Mouse (Mus musculus) CD4-positive, CD25-positive, alpha-beta regulatory T cell (primary cell): Measurements from ENCODE around the gene Slc25a45. TPM values are rescaled to one million over a fixed set of nuclear protein-coding genes. Genes with fewer than 3 reads are reported as not detected.

Experiments used
- polyA plus RNA-seq: library from polyadenylated mRNA; unstranded; fragments of 100-300 nt; shearing (Covaris generic); gene quantifications from one replicate; pipeline ENCODE4 v1.2.1, GENCODE M21; 2017

Gene Slc25a45
- polyA plus RNA-seq: 41.9 TPM

DNA sequence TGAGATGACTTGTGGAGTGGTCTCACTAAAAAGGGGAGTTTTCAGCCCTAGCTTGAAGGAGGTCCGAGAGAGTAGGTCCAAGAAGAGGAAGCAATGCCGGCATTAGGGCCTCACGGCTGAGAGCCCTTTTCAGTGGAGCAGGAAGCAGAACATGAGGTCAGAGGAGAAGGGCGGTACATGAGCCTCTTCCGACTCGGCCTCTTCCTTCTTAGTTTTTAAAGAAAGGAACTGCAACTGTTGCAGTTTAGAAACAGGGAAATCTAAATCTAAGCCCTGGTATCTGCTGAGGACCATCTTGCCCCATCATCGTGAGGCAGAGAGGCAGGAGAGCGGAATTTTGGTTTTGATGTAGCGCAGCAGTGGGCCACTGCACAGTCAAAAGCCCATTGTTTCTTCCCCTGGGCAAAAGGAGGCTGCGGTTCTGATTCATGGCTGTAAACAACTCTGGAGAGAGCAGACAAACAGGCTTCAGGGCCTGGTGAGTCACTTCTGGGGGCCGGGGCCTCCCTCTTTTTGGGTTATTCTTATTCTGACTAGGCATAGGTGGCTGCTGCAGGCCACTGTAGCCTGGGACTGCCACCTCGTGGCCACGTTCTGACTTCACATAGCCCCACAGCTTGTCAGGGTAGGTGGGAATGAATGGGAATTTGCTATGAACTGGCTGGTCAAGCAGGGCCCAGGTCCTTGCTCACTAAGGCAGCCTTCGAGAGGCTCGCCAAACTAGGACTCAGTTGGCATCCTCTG lies at the start of gene Slc25a45:
Gene Slc25a45, plus strand, starts transcription at position 191 of the 744 bp plus-strand sequence.

DNA sequence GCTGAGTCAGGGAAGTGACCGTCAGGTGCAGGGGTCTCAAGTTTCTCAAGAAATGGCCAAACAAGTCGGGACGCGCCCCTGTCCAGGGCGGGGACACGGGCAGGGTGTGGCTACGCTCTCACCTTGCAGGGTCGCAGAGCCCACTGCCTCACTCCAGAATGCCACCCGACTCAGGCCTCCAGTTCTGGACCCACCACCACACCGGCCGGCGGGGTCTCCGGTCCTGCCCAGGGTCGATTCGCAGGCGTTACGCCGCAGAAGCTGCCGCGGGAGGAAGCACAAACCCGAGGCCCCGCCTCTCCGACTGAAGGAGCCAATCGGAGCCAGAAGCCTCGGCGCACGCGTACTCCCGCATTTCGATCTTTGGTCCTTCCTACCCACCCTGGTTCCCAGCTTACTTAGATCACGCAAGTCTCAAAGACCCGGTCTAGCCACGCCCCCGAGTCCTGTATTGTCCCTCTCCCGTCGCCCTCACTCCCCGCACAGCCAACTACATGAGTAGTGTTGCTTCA lies 2.6 kb upstream of the Slc25a45 start, which contains the start of gene Frmd8:
Gene Frmd8, minus strand, starts transcription at position 306 of the 512 bp plus-strand sequence.

GRCm38 (mm10) chr19:5894002-5894678 lies 16.5 kb downstream of the Slc25a45 start, which contains the start of gene Tigd3:
Gene Tigd3, minus strand, starts transcription at chr19:5894149.

GRCm38 (mm10) chr19:5913007-5913719 lies 35.6 kb downstream of the Slc25a45 start, which contains the start of gene Dpf2:
Gene Dpf2, minus strand, starts transcription at chr19:5913010.

DNA sequence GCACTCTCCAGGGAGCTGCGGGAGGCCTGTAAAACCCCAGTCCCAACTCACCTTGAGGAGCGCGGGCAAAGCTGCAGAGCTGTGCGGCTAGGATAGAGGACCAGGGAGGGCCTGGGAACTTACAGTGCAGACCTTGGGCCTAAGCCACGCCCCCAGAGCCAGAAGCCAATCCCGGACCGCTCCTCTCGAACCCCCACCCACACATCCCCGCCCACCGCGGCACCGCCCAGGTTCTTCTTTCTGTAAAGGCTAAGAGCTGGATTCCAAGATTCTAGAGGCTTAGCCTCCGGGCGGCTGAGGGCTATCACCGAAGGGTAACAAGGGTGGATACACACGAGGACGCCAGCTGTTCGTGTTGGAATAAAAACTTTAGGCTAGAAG lies 47.1 kb downstream of the Slc25a45 start, which contains the start of gene Cdc42ep2:
Gene Cdc42ep2, minus strand, starts transcription at position 104 of the 381 bp plus-strand sequence.

Other genes starting within 250 kb of the Slc25a45 start
- gene Rela, start 240.3 kb upstream of the Slc25a45 start, polyA plus RNA-seq: 180 TPM
- 265 TPM for gene Sipa1, start 214.1 kb upstream of the Slc25a45 start, polyA plus RNA-seq
- 69.2 TPM for gene Map3k11, start 189.1 kb upstream of the Slc25a45 start, polyA plus RNA-seq
- 55.9 TPM for gene Pcnx3, start 188.9 kb upstream of the Slc25a45 start, polyA plus RNA-seq
- gene Kcnk7, start 173.4 kb upstream of the Slc25a45 start, polyA plus RNA-seq: 1.5 TPM
- 51.3 TPM for gene Ehbp1l1, start 151.5 kb upstream of the Slc25a45 start, polyA plus RNA-seq
- 107 TPM for gene Fam89b, start 148.2 kb upstream of the Slc25a45 start, polyA plus RNA-seq
- gene Ltbp3, start 136.9 kb upstream of the Slc25a45 start, polyA plus RNA-seq: 0.48 TPM
- gene Scyl1, start 106.4 kb upstream of the Slc25a45 start, polyA plus RNA-seq: 66.3 TPM
- gene Frmd8, start 2.5 kb upstream of the Slc25a45 start, polyA plus RNA-seq: 290 TPM
- 0.36 TPM for gene Tigd3, start 16.3 kb downstream of the Slc25a45 start, polyA plus RNA-seq
- gene Dpf2, start 35.2 kb downstream of the Slc25a45 start, polyA plus RNA-seq: 176 TPM
- gene Cdc42ep2, start 47.0 kb downstream of the Slc25a45 start, polyA plus RNA-seq: 0.16 TPM
- 46.0 TPM for gene Pola2, start 86.4 kb downstream of the Slc25a45 start, polyA plus RNA-seq
- 0.10 TPM for gene Slc22a20, start 108.3 kb downstream of the Slc25a45 start, polyA plus RNA-seq
- 76.6 TPM for gene Capn1, start 138.1 kb downstream of the Slc25a45 start, polyA plus RNA-seq
- 49.6 TPM for gene Syvn1, start 168.8 kb downstream of the Slc25a45 start, polyA plus RNA-seq
- 43.3 TPM for gene Mrpl49, start 180.0 kb downstream of the Slc25a45 start, polyA plus RNA-seq
- gene Fau, start 180.0 kb downstream of the Slc25a45 start, polyA plus RNA-seq: 794 TPM
- 35.9 TPM for gene Znhit2, start 183.4 kb downstream of the Slc25a45 start, polyA plus RNA-seq
- 15.1 TPM for gene Tm7sf2, start 190.6 kb downstream of the Slc25a45 start, polyA plus RNA-seq
- gene Vps51, start 199.4 kb downstream of the Slc25a45 start, polyA plus RNA-seq: 93.4 TPM
- not detected for gene Tmem262, start 202.2 kb downstream of the Slc25a45 start, polyA plus RNA-seq
- 0.61 TPM for gene Gm28374, start 204.4 kb downstream of the Slc25a45 start, polyA plus RNA-seq
- gene Zfpl1, start 207.1 kb downstream of the Slc25a45 start, polyA plus RNA-seq: 52.7 TPM
- gene Cdca5, start 207.2 kb downstream of the Slc25a45 start, polyA plus RNA-seq: 2.2 TPM
- not detected for gene AC131692.1, start 216.6 kb downstream of the Slc25a45 start, polyA plus RNA-seq
- gene Naaladl1, start 228.0 kb downstream of the Slc25a45 start, polyA plus RNA-seq: 0.20 TPM
- gene Sac3d1, start 240.8 kb downstream of the Slc25a45 start, polyA plus RNA-seq: 22.7 TPM